Mouse (Mus musculus) C3H10T1/2 (cell line): ENCODE data around the gene Car9. TPM values are rescaled to one million over a fixed set of nuclear protein-coding genes. Genes with fewer than 3 reads are reported as not detected.

ENCODE experiments used
- polyA plus RNA-seq, 2 experiments: library from polyadenylated mRNA; unstranded; fragments of >200 nt; fragmentation: generic; extraction: Trizol; gene quantifications; one replicate each; pipeline ENCODE4 v1.2.1; 2012; ENCODE audit warnings: missing spikeins in 2 of 2

Gene Car9
- 10 to 100 TPM in 1 of 2 experiments, under 1 TPM in 1; 0.13 to 14.9 TPM for polyA plus RNA-seq

DNA sequence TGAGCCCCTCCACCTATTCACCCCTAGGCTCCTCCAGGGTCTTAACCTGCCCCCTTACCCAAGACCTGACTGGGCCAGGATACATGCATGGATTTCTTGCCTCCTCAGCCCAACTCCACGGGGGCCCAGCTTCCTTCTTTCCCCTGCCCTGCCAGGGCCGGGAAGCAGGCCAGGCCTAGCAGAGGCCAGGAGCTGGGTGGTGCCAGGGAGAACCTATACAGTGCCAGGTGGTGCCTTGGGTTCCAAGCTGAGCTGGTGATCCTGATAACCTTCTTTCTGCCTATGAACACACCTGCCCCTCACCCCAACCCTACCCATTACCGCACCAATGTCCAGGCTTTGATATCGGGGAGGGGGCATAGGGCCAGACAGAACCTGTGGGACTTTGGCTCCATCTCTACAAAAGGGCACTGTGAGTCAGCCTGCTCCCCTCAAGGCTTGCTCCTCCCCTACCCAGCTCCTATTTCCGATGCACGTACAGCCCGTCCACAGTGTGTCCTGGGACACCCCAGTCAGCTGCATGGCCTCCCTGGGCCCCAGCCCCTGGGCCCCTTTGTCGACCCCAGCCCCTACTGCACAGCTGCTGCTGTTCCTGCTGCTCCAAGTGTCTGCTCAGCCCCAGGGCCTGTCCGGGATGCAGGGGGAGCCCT lies at the start of gene Car9:
Gene Car9 (plus strand): TSS at position 431 of the 650 bp plus-strand sequence.

DNA sequence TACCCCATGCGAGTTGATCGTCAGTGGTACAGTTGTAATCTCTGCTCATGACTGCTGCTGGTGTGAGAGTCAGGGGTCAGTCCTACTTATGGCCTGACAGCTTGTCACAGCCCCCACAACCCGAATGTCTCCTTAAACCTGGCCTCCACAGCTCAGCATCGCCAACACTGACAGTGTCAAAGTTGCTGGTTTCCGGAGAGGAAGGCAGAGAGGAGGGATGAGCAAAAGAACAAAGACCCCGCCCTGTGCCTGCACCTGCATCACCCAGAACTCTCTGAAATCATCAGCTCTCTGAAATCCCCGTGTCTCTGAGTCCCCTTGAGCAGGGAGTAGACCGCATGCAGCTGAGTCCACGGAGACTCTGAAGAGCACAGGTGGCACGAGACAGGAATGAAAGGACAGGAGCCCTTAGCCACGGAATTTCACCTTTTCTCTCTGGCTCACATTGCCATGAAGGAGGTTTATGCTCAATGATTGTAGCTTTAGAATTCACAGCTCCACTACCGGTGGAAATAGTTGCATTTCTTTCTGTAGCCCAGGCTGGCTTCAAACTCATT lies 23.2 kb upstream of the Car9 start, which contains the start of gene Sit1:
Gene Sit1 (minus strand): TSS at position 200 of the 557 bp plus-strand sequence.

GRCm38 (mm10) chr4:43492821-43493185 lies 14.0 kb upstream of the Car9 start, which contains the start of gene Ccdc107:
Gene Ccdc107 (plus strand): TSS chr4:43492900.

DNA sequence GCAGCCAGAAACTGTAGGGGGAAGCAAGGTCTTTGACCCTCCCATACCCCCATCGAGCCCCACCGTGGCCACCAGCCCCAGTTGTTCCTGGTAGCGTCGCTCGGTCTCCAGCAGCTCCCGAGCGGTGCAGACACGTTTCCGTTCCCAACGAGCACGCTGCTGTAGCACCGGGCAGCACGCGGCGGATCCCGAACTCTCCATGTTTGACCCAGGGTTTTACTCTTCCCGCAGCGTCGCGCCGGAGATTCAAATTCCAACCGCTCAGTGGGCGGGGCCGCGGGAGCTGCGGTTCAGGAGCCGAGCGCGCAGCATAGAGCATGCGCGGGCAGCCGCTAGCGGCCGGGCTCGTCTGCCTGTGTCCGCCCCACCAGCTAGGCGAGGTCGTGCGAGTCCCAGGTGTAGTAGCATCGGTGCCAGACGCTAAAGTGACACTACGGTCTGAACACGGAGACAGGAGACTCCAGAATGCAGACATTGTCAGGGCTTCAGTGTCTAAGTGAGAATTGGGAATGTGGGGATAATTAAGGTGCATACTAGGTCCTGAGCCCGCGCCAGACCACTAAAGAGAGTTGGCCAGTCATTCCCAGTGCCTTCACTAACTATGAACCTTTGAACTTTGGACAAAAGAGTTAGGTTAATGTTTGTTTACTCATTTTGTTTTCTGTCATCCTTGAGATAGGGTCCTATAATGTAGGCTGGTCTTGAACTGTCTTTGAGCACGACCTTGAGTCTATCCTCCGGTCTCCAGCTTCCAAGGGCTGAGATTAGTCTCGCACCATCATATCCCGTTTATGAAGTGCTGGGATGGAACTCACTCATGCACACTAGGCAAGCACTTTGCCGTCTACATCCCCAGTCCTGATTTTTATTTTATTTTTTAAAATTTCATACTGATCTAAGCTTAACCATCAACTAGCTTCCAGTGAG lies 7.1 kb upstream of the Car9 start, which contains the start of gene Arhgef39:
Gene Arhgef39 (minus strand): TSS at position 289 of the 927 bp plus-strand sequence.

DNA sequence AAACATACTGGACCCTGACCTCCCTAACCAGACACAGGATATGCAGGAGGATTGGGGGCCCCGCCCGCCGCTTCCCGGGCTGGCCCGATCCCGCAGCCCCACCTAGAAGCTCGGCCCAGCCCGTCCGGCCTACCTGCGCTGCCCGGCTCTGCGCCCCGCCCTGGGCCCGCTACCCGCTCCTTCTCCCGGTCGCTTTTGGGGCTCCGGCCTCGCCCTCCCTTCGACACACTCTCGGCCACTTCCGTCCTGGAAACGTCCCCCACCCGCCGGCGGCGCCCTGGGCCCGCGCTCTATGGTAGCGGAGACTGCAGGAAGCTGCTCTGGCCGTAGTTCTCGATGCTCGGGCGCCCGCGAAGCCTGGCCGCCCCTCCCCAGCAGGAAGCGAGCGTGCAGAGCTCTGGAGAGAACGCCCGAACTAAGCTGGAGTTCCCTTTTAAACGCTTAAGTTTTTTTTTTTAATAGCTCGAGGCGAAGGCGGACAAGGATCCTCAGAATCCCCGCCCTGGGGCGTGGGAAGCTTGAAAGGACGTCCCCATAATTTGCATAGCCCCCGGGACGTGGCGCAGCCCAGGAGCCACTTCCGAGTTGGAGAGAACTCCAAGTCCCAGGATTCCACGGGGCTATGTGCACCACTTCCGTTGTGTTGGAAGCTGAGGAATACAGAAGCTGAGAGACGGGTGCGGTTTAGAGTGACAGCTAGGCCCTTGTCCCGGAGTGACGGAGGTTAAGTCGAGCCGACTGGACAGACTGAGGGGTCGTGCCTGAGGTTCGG lies 55.4 kb downstream of the Car9 start, which contains the start of the genes Creb3 and Tln1:
Gene Creb3 (plus strand): TSS at position 336 of the 772 bp plus-strand sequence.
Gene Tln1 (minus strand): TSS at position 695 of the 772 bp plus-strand sequence.

Other genes with a start within 250 kb of the Car9 start
- gene Atp8b5, start 239.8 kb upstream of the Car9 start, polyA plus RNA-seq, result under 1 TPM; 0.02 to 0.24 TPM
- 10 to 100 TPM in 1 of 2 experiments, 1 to 10 TPM in 1; 5.0 to 18.4 TPM for gene Rusc2, start 125.0 kb upstream of the Car9 start, polyA plus RNA-seq
- under 1 TPM in 1 of 2 experiments, not detected in 1; 0.12 TPM for gene Fam166b, start 77.8 kb upstream of the Car9 start, polyA plus RNA-seq
- gene Tesk1, start 65.0 kb upstream of the Car9 start, polyA plus RNA-seq, result 10 to 100 TPM; 25.8 to 40.4 TPM
- gene Cd72, start 52.3 kb upstream of the Car9 start, polyA plus RNA-seq, result 1 to 10 TPM in 1 of 2 experiments, under 1 TPM in 1; 0.41 to 1.7 TPM
- gene Sit1, start 23.2 kb upstream of the Car9 start, polyA plus RNA-seq, result not detected
- gene Ccdc107, start 14.1 kb upstream of the Car9 start, polyA plus RNA-seq, result 100 to 1,000 TPM; 103 to 155 TPM
- gene Arhgef39, start 7.3 kb upstream of the Car9 start, polyA plus RNA-seq, result 10 to 100 TPM in 1 of 2 experiments, 1 to 10 TPM in 1; 7.5 to 26.7 TPM
- 100 to 1,000 TPM; 317 to 365 TPM for gene Tpm2, start 16.8 kb downstream of the Car9 start, polyA plus RNA-seq
- gene Creb3, start 55.4 kb downstream of the Car9 start, polyA plus RNA-seq, result 10 to 100 TPM; 42.0 to 72.5 TPM
- 100 to 1,000 TPM in 1 of 2 experiments, 10 to 100 TPM in 1; 65.6 to 138 TPM for gene Tln1, start 55.7 kb downstream of the Car9 start, polyA plus RNA-seq
- 10 to 100 TPM in 1 of 2 experiments, 1 to 10 TPM in 1; 8.5 to 22.7 TPM for gene Rgp1, start 71.7 kb downstream of the Car9 start, polyA plus RNA-seq
- 10 to 100 TPM in 1 of 2 experiments, 1 to 10 TPM in 1; 2.0 to 10.2 TPM for gene Gba2, start 71.9 kb downstream of the Car9 start, polyA plus RNA-seq
- under 1 TPM in 1 of 2 experiments, not detected in 1; 0.09 TPM for gene Msmp, start 77.5 kb downstream of the Car9 start, polyA plus RNA-seq
- 10 to 100 TPM in 1 of 2 experiments, 1 to 10 TPM in 1; 5.4 to 63.4 TPM for gene Npr2, start 125.0 kb downstream of the Car9 start, polyA plus RNA-seq
- gene Spag8, start 146.6 kb downstream of the Car9 start, polyA plus RNA-seq, result under 1 TPM; 0.02 to 0.26 TPM
- gene Hint2, start 149.5 kb downstream of the Car9 start, polyA plus RNA-seq, result 100 to 1,000 TPM in 1 of 2 experiments, 10 to 100 TPM in 1; 99.0 to 148 TPM
- 1 to 10 TPM in 1 of 2 experiments, under 1 TPM in 1; 0.16 to 3.7 TPM for gene Tmem8b, start 162.0 kb downstream of the Car9 start, polyA plus RNA-seq
- gene Fam221b, start 162.2 kb downstream of the Car9 start, polyA plus RNA-seq, result 1 to 10 TPM; 3.9 to 6.0 TPM
- under 1 TPM in 1 of 2 experiments, not detected in 1; 0.01 TPM for gene Olfr70, start 193.8 kb downstream of the Car9 start, polyA plus RNA-seq
- not detected for gene Olfr71, start 203.3 kb downstream of the Car9 start, polyA plus RNA-seq
- gene Hrct1, start 220.2 kb downstream of the Car9 start, polyA plus RNA-seq, result 1 to 10 TPM; 2.0 to 2.5 TPM
- under 1 TPM; 0.01 to 0.02 TPM for gene Spaar, start 223.1 kb downstream of the Car9 start, polyA plus RNA-seq